Mouse (Mus musculus): ENCODE data around the gene Dph1. TPM values are rescaled to one million over a fixed set of nuclear protein-coding genes. Genes with fewer than 3 reads are reported as not detected.

Dph1 gene
- 0.89 TPM for polyA plus RNA-seq (2014; fragmentation: Illumina TruSeq; extraction: RNeasy Lipid Tissue Mini Kit (QIAGEN cat#74804); ENCODE audit: low replicate concordance)

DNA sequence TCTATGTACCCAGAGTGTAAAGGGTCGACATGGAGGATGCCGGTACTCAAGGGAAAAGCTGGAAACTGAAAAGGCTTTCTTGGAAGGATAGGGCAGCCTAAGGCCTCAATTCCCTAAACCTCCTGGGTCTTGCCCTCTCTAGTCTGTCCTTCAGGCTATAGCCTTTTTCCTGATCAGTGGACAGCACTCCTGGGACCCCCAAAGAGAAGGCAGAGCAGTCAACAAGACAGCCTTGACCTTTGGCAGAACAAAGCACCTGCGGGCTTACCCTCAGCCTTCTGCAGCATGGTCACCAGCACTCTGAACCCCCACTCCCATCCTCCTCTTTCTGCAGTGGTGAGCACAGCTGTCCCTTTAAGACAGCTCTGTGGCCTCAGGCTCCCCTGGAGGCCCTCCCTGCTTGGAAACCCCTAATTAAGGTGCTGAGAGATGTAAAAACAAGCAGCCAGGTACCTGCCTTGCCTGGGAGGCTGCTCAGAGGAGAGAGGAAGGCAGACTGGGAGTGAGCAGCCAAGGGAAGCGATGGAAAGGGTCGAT is at the start of gene Dph1:
Dph1 (minus strand) TSS at position 337 of the 537 bp plus-strand sequence.

DNA sequence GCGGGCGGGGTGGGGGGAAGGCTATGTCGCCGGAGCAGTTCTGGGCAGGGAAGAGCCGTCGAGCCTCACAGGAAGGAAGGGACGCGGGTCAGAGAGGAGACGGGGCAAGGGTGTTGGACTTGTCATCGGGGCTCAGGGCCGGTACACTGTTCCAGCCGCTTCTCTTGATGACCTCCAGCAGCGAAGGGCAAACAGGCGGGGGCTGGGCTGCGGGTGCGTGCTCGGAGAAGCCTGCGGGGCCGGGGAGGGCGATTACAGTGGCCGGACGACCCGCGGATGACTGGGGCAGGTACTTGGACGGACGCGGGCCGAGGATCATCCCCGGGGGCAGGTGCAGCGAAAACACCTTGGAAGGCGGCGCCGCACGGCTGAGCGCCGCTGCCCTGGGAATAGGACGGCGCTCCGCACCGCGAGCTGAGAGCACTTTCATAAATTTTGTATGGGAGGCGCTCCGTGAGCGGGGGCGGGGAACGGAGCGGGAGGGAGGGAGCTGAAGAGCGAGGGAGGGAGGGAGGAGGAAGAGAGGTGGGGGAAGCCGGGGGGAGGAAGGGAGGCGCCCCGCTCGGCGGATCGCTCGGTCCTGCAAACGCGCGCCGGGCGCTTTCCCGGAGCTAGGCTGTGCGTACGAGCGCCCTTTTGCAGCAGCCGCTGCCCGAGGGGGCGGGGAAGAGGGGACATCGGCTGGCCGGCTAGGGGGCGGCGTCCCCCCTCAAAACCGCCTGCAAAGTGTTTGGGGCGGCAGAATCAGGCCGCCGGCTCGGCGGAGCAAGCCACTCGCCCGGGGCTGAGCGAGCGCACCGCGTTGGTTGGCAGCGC is 2.4 kb upstream of the Dph1 start, which contains the start of gene Rtn4rl1:
Rtn4rl1 (plus strand) TSS at position 528 of the 816 bp plus-strand sequence.

DNA sequence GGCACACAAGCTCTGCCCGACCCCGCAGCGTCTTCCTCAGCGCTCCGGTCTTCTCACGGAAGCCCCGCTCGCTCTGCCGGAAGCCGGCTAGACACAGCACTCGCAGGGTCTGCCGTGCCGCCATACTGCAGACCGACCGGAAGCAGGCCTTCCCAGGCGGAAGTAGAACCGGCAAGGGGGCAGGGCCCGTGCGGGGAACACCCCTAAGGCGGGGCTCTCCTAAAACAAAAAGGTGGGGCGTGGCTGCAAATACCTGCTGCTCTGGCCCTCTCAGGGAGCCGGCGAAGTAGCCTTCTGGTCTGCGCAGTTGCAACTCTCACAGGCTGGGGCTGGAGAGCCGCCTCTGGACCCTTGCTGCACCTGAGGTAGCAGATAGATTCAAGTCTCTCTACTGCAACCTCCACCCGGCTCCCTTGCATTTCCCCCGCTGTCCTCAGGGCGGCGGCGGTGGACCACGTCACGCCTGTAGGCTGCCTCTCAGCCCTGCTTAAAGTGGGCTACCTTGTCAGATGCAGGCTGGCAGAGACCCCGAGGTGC is 12.3 kb downstream of the Dph1 start, which contains the start of gene Ovca2:
Ovca2 (minus strand) TSS at position 164 of the 537 bp plus-strand sequence.

DNA sequence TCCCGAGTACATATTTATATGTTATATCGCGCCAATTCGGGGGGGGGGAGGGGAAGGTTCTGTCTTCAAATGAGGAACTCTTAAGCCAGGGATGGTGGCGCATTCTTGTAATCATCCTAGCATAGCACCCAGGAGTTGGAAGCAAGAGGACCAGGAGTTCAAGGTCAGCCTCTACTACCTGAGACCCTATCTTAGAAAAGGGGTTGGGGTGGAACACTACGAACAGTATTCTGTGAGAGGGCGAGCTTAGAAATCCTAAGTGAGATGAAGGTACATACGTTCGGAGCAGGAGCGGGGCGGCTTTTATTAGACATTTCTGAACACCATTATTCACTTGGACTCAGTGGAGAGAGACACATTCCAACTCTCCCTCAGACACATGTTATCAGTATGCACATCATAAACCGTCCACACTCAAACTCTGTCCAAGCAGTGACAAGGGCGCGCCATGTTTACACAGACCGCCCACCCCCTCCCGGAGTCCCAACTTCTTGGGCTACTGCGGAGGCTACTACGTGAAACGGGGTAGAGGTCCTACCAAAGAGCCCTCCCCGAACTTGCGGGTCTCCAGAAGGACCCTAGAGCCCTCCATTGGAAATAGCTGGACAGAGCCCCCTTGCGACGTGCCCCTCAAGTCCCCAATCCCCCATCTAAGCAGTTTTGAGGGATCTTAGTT is 21.5 kb downstream of the Dph1 start, which contains the start of gene Hic1:
Hic1 (minus strand) TSS at position 115 of the 676 bp plus-strand sequence.

Other genes starting within 250 kb of the Dph1 start
- gene Hic1, start 21.7 kb downstream of the Dph1 start, polyA plus RNA-seq (2014; fragmentation: Illumina TruSeq; extraction: RNeasy Lipid Tissue Mini Kit (QIAGEN cat#74804); ENCODE audit: low replicate concordance), result 0.15 TPM
- 9.1 TPM for gene Ovca2, start 12.4 kb downstream of the Dph1 start, polyA plus RNA-seq (2014; fragmentation: Illumina TruSeq; extraction: RNeasy Lipid Tissue Mini Kit (QIAGEN cat#74804); ENCODE audit: low replicate concordance)
- 3.9 TPM for gene Rtn4rl1, start 2.5 kb upstream of the Dph1 start, polyA plus RNA-seq (2014; fragmentation: Illumina TruSeq; extraction: RNeasy Lipid Tissue Mini Kit (QIAGEN cat#74804); ENCODE audit: low replicate concordance)
- gene Rpa1, start 157.1 kb upstream of the Dph1 start, polyA plus RNA-seq (2014; fragmentation: Illumina TruSeq; extraction: RNeasy Lipid Tissue Mini Kit (QIAGEN cat#74804); ENCODE audit: low replicate concordance), result 20.9 TPM
- 1.6 TPM for gene Smyd4, start 157.2 kb upstream of the Dph1 start, polyA plus RNA-seq (2014; fragmentation: Illumina TruSeq; extraction: RNeasy Lipid Tissue Mini Kit (QIAGEN cat#74804); ENCODE audit: low replicate concordance)
- not detected for gene Serpinf1, start 231.5 kb upstream of the Dph1 start, polyA plus RNA-seq (2014; fragmentation: Illumina TruSeq; extraction: RNeasy Lipid Tissue Mini Kit (QIAGEN cat#74804); ENCODE audit: low replicate concordance)
- 0.19 TPM for gene Serpinf2, start 248.3 kb upstream of the Dph1 start, polyA plus RNA-seq (2014; fragmentation: Illumina TruSeq; extraction: RNeasy Lipid Tissue Mini Kit (QIAGEN cat#74804); ENCODE audit: low replicate concordance)